Mouse (Mus musculus) lung, adult 2 months (tissue): ENCODE results near the gene Dchs1. TPM values are rescaled to one million over a fixed set of nuclear protein-coding genes. Genes with fewer than 3 reads are reported as not detected.
A peak's percentile ranks its signal among the peaks of the same experiment; 100 is the strongest.
"Not testable (repeated sequence)": the region's sequence is repeated elsewhere in the genome, so short reads cannot be mapped to it uniquely, and the experiment has no call there.

Source experiments
- DNase-seq: peaks from one replicate; pipeline ENCODE4 v3.0.0; 2022
- H3K4me1 ChIP-seq: fragments of 200-500 bp; 2 replicates; pipeline ENCODE4 v1.6.1; 2011; ENCODE audit warnings: low read length; ENCODE audit not compliant: control insufficient read depth, insufficient read depth
- H3K4me3 ChIP-seq: fragments of 200-500 bp; replicated peaks from 2 replicates; pipeline ENCODE3; 2011; ENCODE audit warnings: low read depth, mild to moderate bottlenecking, control low read depth, low read length; ENCODE audit errors: extremely low read depth
- CTCF ChIP-seq: fragments of 200-500 bp; IDR thresholded peaks from 2 replicates; pipeline ENCODE4 v1.5.1; 2011; ENCODE audit warnings: mild to moderate bottlenecking, low read length, control low read depth; ENCODE audit not compliant: insufficient read depth
- POLR2A ChIP-seq: fragments of 200-500 bp; IDR thresholded peaks from 2 replicates; pipeline ENCODE4 v1.6.1; 2011; ENCODE audit warnings: low read depth, mild to moderate bottlenecking, control low read depth, low read length, borderline replicate concordance; ENCODE audit errors: extremely low read depth
- WGBS: fragments of 180-500 bp; shearing (Covaris S2); methylation state at CpG from one replicate; pipeline ENCODE4 v1.1.7; 2018; 5-methylcytosine and 5-hydroxymethylcytosine counted together
- polyA plus RNA-seq: library from polyadenylated mRNA; depleted of rRNA; stranded (reverse); fragments of >200 nt; gene quantifications from 2 replicates; pipeline ENCODE4 v1.2.3, GENCODE M21; 2012

The Dchs1 gene
- polyA plus RNA-seq, 1 experiment = 13.9 TPM

GRCm38 (mm10) chr7:105743246-105743925 lies 44.1 kb downstream of the Dchs1 start:
- 31% methylated on average over 20 of the region's 20 CpGs for WGBS
- not testable (repeated sequence) for DNase-seq
- Histone ChIP-seq H3K4me1 (peaks cover 13% of the 10 kb centered on the region), H3K4me3 (peak overlapping the region; percentile 66)
- peak; percentile 17; the same call in 1 of the 2 replicates for TF ChIP-seq POLR2A

GRCm38 (mm10) chr7:105742539-105743215 lies 44.8 kb downstream of the Dchs1 start:
- DNase-seq, H3K4me3 ChIP-seq: not testable (repeated sequence)
- 75% methylated on average over 7 of the region's 7 CpGs for WGBS
- H3K4me1 ChIP-seq = peaks cover 16% of the 10 kb centered on the region

- WGBS = 86% methylated on average over 9 of the region's 9 CpGs
- Histone ChIP-seq H3K4me3 (no peak overlapping the region), H3K4me1 (peaks cover 18% of the 10 kb centered on the region)
- no peak for DNase-seq
- TF ChIP-seq CTCF (no peak), POLR2A (no peak)
These were observed 45.5 kb downstream of the Dchs1 start for GRCm38 (mm10) chr7:105741978-105742377.

- DNase-seq = no peak
- Histone ChIP-seq H3K4me1 (peaks cover 18% of the 10 kb centered on the region), H3K4me3 (no peak overlapping the region)
- WGBS = 73% methylated on average over 6 of the region's 6 CpGs
- TF ChIP-seq CTCF (no peak), POLR2A (no peak)
These were observed 46.6 kb downstream of the Dchs1 start for GRCm38 (mm10) chr7:105740851-105741250.

- peaks cover 18% of the 10 kb centered on the region for H3K4me1 ChIP-seq
- 88% methylated on average over 13 of the region's 13 CpGs for WGBS
- TF ChIP-seq POLR2A = no peak
- no peak for TF ChIP-seq CTCF
- no peak for DNase-seq
- no peak overlapping the region for H3K4me3 ChIP-seq
These were observed 47.2 kb downstream of the Dchs1 start for GRCm38 (mm10) chr7:105740089-105740795.

GRCm38 (mm10) chr7:105738948-105739347 lies 48.5 kb downstream of the Dchs1 start:
- H3K4me3 ChIP-seq = peak overlapping the region; percentile 41
- peak; percentile 41 for DNase-seq
- TF ChIP-seq CTCF = no peak
- peak; percentile 58; the same call in 1 of the 2 replicates for TF ChIP-seq POLR2A

GRCm38 (mm10) chr7:105738286-105738685 lies 49.2 kb downstream of the Dchs1 start:
- 25% methylated on average over 2 of the region's 2 CpGs for WGBS
- peak overlapping the region; percentile 19 for H3K4me3 ChIP-seq
- peaks cover 14% of the 10 kb centered on the region for H3K4me1 ChIP-seq
- TF ChIP-seq POLR2A = no peak
- no peak for TF ChIP-seq CTCF
- no peak for DNase-seq

More at GRCm38 (mm10) chr7:105738948-105739347, 48.5 kb downstream of the Dchs1 start:
- WGBS = 13% methylated on average over 3 of the region's 3 CpGs
- H3K4me1 ChIP-seq = peaks cover 18% of the 10 kb centered on the region

- peak overlapping the region; percentile 100 for H3K4me3 ChIP-seq
- H3K4me1 ChIP-seq = peaks cover 14% of the 10 kb centered on the region
- TF ChIP-seq POLR2A = no peak
- no peak for TF ChIP-seq CTCF
- 13% methylated on average over 3 of the region's 3 CpGs for WGBS
- DNase-seq = no peak
These were observed 49.8 kb downstream of the Dchs1 start for GRCm38 (mm10) chr7:105737648-105738047.

GRCm38 (mm10) chr7:105736911-105737521 lies 50.4 kb downstream of the Dchs1 start, which contains the start of gene Rrp8:
TSS of gene Rrp8 (minus strand) at chr7:105737385.
- TF ChIP-seq POLR2A = 0 out of 2 replicates have a peak, but pooled peaks have one; percentile 32
- no peak for TF ChIP-seq CTCF
- WGBS = under 1% methylated on average over 30 of the region's 30 CpGs
- Histone ChIP-seq H3K4me3 (peak within 1 kb of the TSS; percentile 100), H3K4me1 (peaks cover 14% of the 10 kb centered on the region)
- peak; percentile 68 for DNase-seq
